Mouse (Mus musculus) MEL (cell line): Measurements from ENCODE around the gene Cpsf6. TPM values are rescaled to one million over a fixed set of nuclear protein-coding genes. Genes with fewer than 3 reads are reported as not detected.

ENCODE experiments used
- DNase-seq: peaks from one replicate; pipeline ENCODE4 v3.0.0; 2011; ENCODE audit warnings: low read depth, low spot score
- H3K27ac ChIP-seq: 2 replicates; pipeline ENCODE4 v1.5.1; 2012; ENCODE audit warnings: low read depth, mild to moderate bottlenecking, control low read depth, low read length, moderate library complexity; ENCODE audit not compliant: control insufficient read depth
- H3K27me3 ChIP-seq, 2 experiments: fragments of 150-350 bp in 1 of 2; sonication (generic) in 1 of 2; 2 replicates each; pipeline ENCODE4 v1.6.1; 2012; ENCODE audit warnings: low read length in 2 of 2, mild to moderate bottlenecking in 2 of 2, improper control_type of control experiment in 1 of 2, moderate library complexity in 1 of 2; ENCODE audit not compliant: insufficient read depth in 2 of 2, control insufficient read depth in 1 of 2
- H3K36me3 ChIP-seq, 2 experiments: 2 replicates each; pipeline ENCODE4 v1.6.1; 2012 to 2014; ENCODE audit warnings: low read length in 2 of 2, improper control_type of control experiment in 1 of 2, inconsistent platforms in 1 of 2, mild to moderate bottlenecking in 1 of 2; ENCODE audit not compliant: insufficient read depth in 2 of 2, control insufficient read depth in 1 of 2
- H3K4me1 ChIP-seq, 2 experiments: fragments of 150-350 bp in 1 of 2; sonication (generic) in 1 of 2; 2 replicates each; pipeline ENCODE4 v1.6.1; 2012; ENCODE audit warnings: low read length in 2 of 2, improper control_type of control experiment in 1 of 2, mild to moderate bottlenecking in 1 of 2; ENCODE audit not compliant: insufficient read depth in 2 of 2, control insufficient read depth in 1 of 2
- H3K4me3 ChIP-seq, 2 experiments: fragments of 150-350 bp in 1 of 2; sonication (generic) in 1 of 2; 2 replicates each; pipeline ENCODE4 v1.5.1; 2012; ENCODE audit warnings: low read depth in 2 of 2, low read length in 2 of 2, mild to moderate bottlenecking in 2 of 2, moderate library complexity in 2 of 2, control low read depth in 1 of 2, improper control_type of control experiment in 1 of 2; ENCODE audit not compliant: control insufficient read depth in 1 of 2, insufficient read depth in 1 of 2
- H3K79me2 ChIP-seq: 2 replicates; pipeline ENCODE4 v1.6.1; 2012; ENCODE audit warnings: mild to moderate bottlenecking, low read length, moderate library complexity; ENCODE audit not compliant: control insufficient read depth, poor library complexity, insufficient read depth
- H3K9ac ChIP-seq: 2 replicates; pipeline ENCODE4 v1.6.1; 2012; ENCODE audit warnings: low read depth, mild to moderate bottlenecking, control low read depth, low read length, moderate library complexity; ENCODE audit not compliant: control insufficient read depth, poor library complexity, severe bottlenecking
- H3K9me3 ChIP-seq: fragments of 150-350 bp; sonication (generic); replicated peaks from 2 replicates; pipeline ENCODE4 v1.6.1; 2012; ENCODE audit warnings: mild to moderate bottlenecking, low read length, improper control_type of control experiment, moderate library complexity; ENCODE audit not compliant: insufficient read depth
- BHLHE40 ChIP-seq: IDR thresholded peaks from 2 replicates; pipeline ENCODE4 v1.6.1; 2012; ENCODE audit warnings: low read depth, mild to moderate bottlenecking, inconsistent platforms, low read length, improper control_type of control experiment, borderline replicate concordance
- CHD1 ChIP-seq: IDR thresholded peaks from 2 replicates; pipeline ENCODE4 v1.6.1; 2012; ENCODE audit warnings: low read depth, mild to moderate bottlenecking, inconsistent platforms, low read length, improper control_type of control experiment
- CHD2 ChIP-seq: IDR thresholded peaks from 2 replicates; pipeline ENCODE4 v1.6.1; 2011; ENCODE audit warnings: low read length, improper control_type of control experiment
- CTCF ChIP-seq, 3 experiments: IDR thresholded peaks in 2 of 3; conservative IDR thresholded peaks in 1 of 3; 2 replicates each; pipeline ENCODE4 v1.5.1; 2011 to 2012; ENCODE audit warnings: low read length in 3 of 3, low read depth in 2 of 3, mild to moderate bottlenecking in 2 of 3, improper control_type of control experiment in 1 of 3, inconsistent platforms in 1 of 3, mixed read lengths in 1 of 3, moderate library complexity in 1 of 3; ENCODE audit not compliant: control insufficient read depth in 1 of 3, insufficient read depth in 1 of 3, poor library complexity in 1 of 3, severe bottlenecking in 1 of 3
- E2F4 ChIP-seq: IDR thresholded peaks from 2 replicates; pipeline ENCODE4 v1.6.1; 2011; ENCODE audit warnings: low read depth, low read length, improper control_type of control experiment, borderline replicate concordance
- EP300 ChIP-seq, 2 experiments: IDR thresholded peaks; 2 replicates each; pipeline ENCODE4 v1.6.1; 2011; ENCODE audit warnings: improper control_type of control experiment in 2 of 2, low read length in 2 of 2, low read depth in 1 of 2, mild to moderate bottlenecking in 1 of 2
- ETS1 ChIP-seq: IDR thresholded peaks from 2 replicates; pipeline ENCODE4 v1.6.1; 2012; ENCODE audit warnings: low read depth, mild to moderate bottlenecking, inconsistent platforms, low read length, improper control_type of control experiment, moderate library complexity
- GATA1 ChIP-seq: IDR thresholded peaks from 2 replicates; pipeline ENCODE4 v1.6.1; 2011; ENCODE audit warnings: low read depth, low read length, improper control_type of control experiment
- JUND ChIP-seq: IDR thresholded peaks from 2 replicates; pipeline ENCODE4 v1.6.1; 2011; ENCODE audit warnings: low read depth, mild to moderate bottlenecking, improper control_type of control experiment, low read length
- MAFK ChIP-seq: IDR thresholded peaks from 2 replicates; pipeline ENCODE4 v1.6.1; 2011; ENCODE audit warnings: low read depth, mild to moderate bottlenecking, low read length, improper control_type of control experiment, borderline replicate concordance
- MAX ChIP-seq: IDR thresholded peaks from 2 replicates; pipeline ENCODE4 v1.6.1; 2011; ENCODE audit warnings: low read length, improper control_type of control experiment
- MAZ ChIP-seq: IDR thresholded peaks from 2 replicates; pipeline ENCODE4 v1.6.1; 2012; ENCODE audit warnings: low read depth, mild to moderate bottlenecking, inconsistent platforms, low read length, improper control_type of control experiment
- MEF2A ChIP-seq: IDR thresholded peaks from 2 replicates; pipeline ENCODE4 v1.6.1; 2014; ENCODE audit warnings: low read depth, mild to moderate bottlenecking, inconsistent platforms, low read length, improper control_type of control experiment; ENCODE audit not compliant: poor library complexity, insufficient replicate concordance, severe bottlenecking; ENCODE audit errors: extremely low read depth
- MYB ChIP-seq: IDR thresholded peaks from 2 replicates; pipeline ENCODE4 v1.6.1; 2011; ENCODE audit warnings: mild to moderate bottlenecking, low read depth, low read length, improper control_type of control experiment
- MYC ChIP-seq: IDR thresholded peaks from 2 replicates; pipeline ENCODE4 v1.6.1; 2011; ENCODE audit warnings: low read depth, mild to moderate bottlenecking, low read length, improper control_type of control experiment, moderate library complexity
- NELFE ChIP-seq: IDR thresholded peaks from 2 replicates; pipeline ENCODE4 v1.6.1; 2011; ENCODE audit warnings: low read depth, low read length, improper control_type of control experiment
- NRF1 ChIP-seq: IDR thresholded peaks from 2 replicates; pipeline ENCODE4 v1.6.1; 2014; ENCODE audit warnings: low read depth, mild to moderate bottlenecking, inconsistent platforms, low read length, improper control_type of control experiment, moderate library complexity; ENCODE audit not compliant: poor library complexity, insufficient read depth, severe bottlenecking
- POLR2A ChIP-seq, 2 experiments: IDR thresholded peaks; 2 replicates each; pipeline ENCODE4 v1.6.1; 2011 to 2012; ENCODE audit warnings: low read length in 2 of 2, mild to moderate bottlenecking in 2 of 2, control low read depth in 1 of 2, improper control_type of control experiment in 1 of 2, low read depth in 1 of 2, moderate library complexity in 1 of 2; ENCODE audit not compliant: control insufficient read depth in 1 of 2, insufficient read depth in 1 of 2, poor library complexity in 1 of 2
- POLR2AphosphoS2 ChIP-seq: IDR thresholded peaks from 2 replicates; pipeline ENCODE4 v1.6.1; 2011; ENCODE audit warnings: low read length, improper control_type of control experiment
- SIN3A ChIP-seq: IDR thresholded peaks from 2 replicates; pipeline ENCODE4 v1.6.1; 2012; ENCODE audit warnings: low read length, improper control_type of control experiment, inconsistent platforms
- SMC3 ChIP-seq: IDR thresholded peaks from 2 replicates; pipeline ENCODE4 v1.6.1; 2011; ENCODE audit warnings: low read depth, low read length, improper control_type of control experiment
- TAL1 ChIP-seq: IDR thresholded peaks from 2 replicates; pipeline ENCODE4 v1.6.1; 2012; ENCODE audit warnings: mild to moderate bottlenecking, inconsistent platforms, low read length, moderate library complexity, mixed read lengths
- TBP ChIP-seq: IDR thresholded peaks from 2 replicates; pipeline ENCODE4 v1.8.0; 2011; ENCODE audit warnings: low read depth, low read length, improper control_type of control experiment
- TCF12 ChIP-seq: IDR thresholded peaks from 2 replicates; pipeline ENCODE4 v1.6.1; 2014; ENCODE audit warnings: low read depth, mild to moderate bottlenecking, inconsistent platforms, low read length, improper control_type of control experiment, moderate library complexity
- UBTF ChIP-seq: IDR thresholded peaks from 2 replicates; pipeline ENCODE4 v1.6.1; 2012; ENCODE audit warnings: low read depth, mild to moderate bottlenecking, inconsistent platforms, low read length, improper control_type of control experiment, moderate library complexity, borderline replicate concordance; ENCODE audit not compliant: insufficient read depth
- ZKSCAN1 ChIP-seq: IDR thresholded peaks from 2 replicates; pipeline ENCODE4 v1.6.1; 2012; ENCODE audit warnings: low read depth, mild to moderate bottlenecking, inconsistent platforms, low read length, improper control_type of control experiment, moderate library complexity
- ZMIZ1 ChIP-seq: IDR thresholded peaks from 2 replicates; pipeline ENCODE4 v1.6.1; 2012; ENCODE audit warnings: low read depth, mild to moderate bottlenecking, inconsistent platforms, low read length, improper control_type of control experiment, moderate library complexity
- ZNF384 ChIP-seq: IDR thresholded peaks from 2 replicates; pipeline ENCODE4 v1.6.1; 2012; ENCODE audit warnings: low read depth, mild to moderate bottlenecking, inconsistent platforms, low read length, improper control_type of control experiment
- polyA plus RNA-seq, 2 experiments: library from polyadenylated mRNA; stranded (reverse) in 1 of 2; unstranded in 1 of 2; fragments of >175 nt in 1 of 2; fragments of >200 nt in 1 of 2; gene quantifications; 2 replicates each; pipeline versions ENCODE4 v1.2.1 to v1.2.4; 2012; ENCODE audit warnings: low replicate concordance in 2 of 2, low read depth in 1 of 2; ENCODE audit not compliant: insufficient read length in 2 of 2, insufficient read depth in 1 of 2, missing spikeins in 1 of 2
- total RNA-seq: library from RNA; depleted of rRNA; stranded (reverse); fragments of 300-350 nt; gene quantifications from 2 replicates; pipeline ENCODE4 v1.2.3, GENCODE M21; 2012

The Cpsf6 gene
- total and polyA plus RNA-seq, 3 experiments: 85.7 to 88.2 TPM; not detected in 1

GRCm38 (mm10) chr10:117377431-117378290, 2.2 kb downstream of the Cpsf6 start:
- H3K27me3 ChIP-seq: no peaks in the 10 kb centered on the region

GRCm38 (mm10) chr10:117376580-117377189, 3.1 kb downstream of the Cpsf6 start:
- H3K4me1 ChIP-seq: peaks cover 4 to 6% of the 10 kb centered on the region in 2 experiments; a peak in 3 of 4 replicates
- peak overlapping the region; percentile 89 for H3K27ac ChIP-seq
- peak; percentile 94 for DNase-seq
- H3K9ac ChIP-seq: peak overlapping the region; percentile 98
- H3K79me2 ChIP-seq: peaks cover 42% of the 10 kb centered on the region
- no peaks in the 10 kb centered on the region for H3K27me3 ChIP-seq
- H3K36me3 ChIP-seq: peaks cover 2 to 25% of the 10 kb centered on the region in 2 experiments; a peak in 3 of 4 replicates
- peak overlapping the region; percentile 91 to 93 for H3K4me3 ChIP-seq
- no peaks in the 10 kb centered on the region for H3K9me3 ChIP-seq
- TF ChIP-seq CHD2 (0 out of 2 replicates have a peak, but pooled peaks have one; percentile 15), MAX (0 out of 2 replicates have a peak, but pooled peaks have one; percentile 40), MYC (no peak), GATA1 (no peak; the same call in 1 of the 2 replicates), MAZ (peak; percentile 70; the same call in 1 of the 2 replicates), TBP (no peak), BHLHE40 (peak; percentile 43; the same call in 1 of the 2 replicates), ETS1 (peak; percentile 68), E2F4 (no peak), ZMIZ1 (peak; percentile 82; the same call in 1 of the 2 replicates), NELFE (peak; percentile 90), UBTF (no peak), CTCF (IDR thresholded peaks at IDR 0.05 in 2 of 3, conservative IDR thresholded peaks at IDR 0.05 in 1 of 3; ENCODE audit: control insufficient read depth in 1 of 3, insufficient read depth in 1 of 3, low read depth in 2 of 3, low read length in 3 of 3, poor library complexity in 1 of 3, severe bottlenecking in 1 of 3) (no peak), NRF1 (peak; percentile 45; the same call in 1 of the 2 replicates), ZKSCAN1 (peak; percentile 61; the same call in 1 of the 2 replicates), TAL1 (no peak), TCF12 (peak; percentile 81), MAFK (no peak), POLR2A (IDR thresholded peaks at IDR 0.05; ENCODE audit: control insufficient read depth in 1 of 2, insufficient read depth in 1 of 2, low read depth in 1 of 2, low read length in 2 of 2, poor library complexity in 1 of 2) (peak; percentile 75 to 91), MEF2A (no peak), CHD1 (no peak), JUND (no peak), EP300 (IDR thresholded peaks at IDR 0.05; ENCODE audit: low read depth in 1 of 2, low read length in 2 of 2) (peak in 1 of 2 experiments; percentile 13; a peak in 2 of 4 replicates)

More at GRCm38 (mm10) chr10:117377431-117378290, 2.2 kb downstream of the Cpsf6 start:
- Histone ChIP-seq H3K4me3 (peak overlapping the region; percentile 52 to 93), H3K36me3 (peaks cover 0 to 21% of the 10 kb centered on the region in 2 experiments; a peak in 2 of 4 replicates), H3K4me1 (peaks cover 4 to 6% of the 10 kb centered on the region in 2 experiments; a peak in 3 of 4 replicates), H3K9me3 (no peaks in the 10 kb centered on the region), H3K9ac (peak overlapping the region; percentile 78), H3K79me2 (peaks cover 38% of the 10 kb centered on the region), H3K27ac (peak overlapping the region; percentile 78)
- DNase-seq: peak; percentile 76
- TF ChIP-seq ETS1 (peak; percentile 51; the same call in 1 of the 2 replicates), POLR2AphosphoS2 (no peak), SIN3A (0 out of 2 replicates have a peak, but pooled peaks have one; percentile 20), ZKSCAN1 (no peak), GATA1 (peak; percentile 84), TAL1 (no peak), MYB (no peak), E2F4 (no peak), SMC3 (no peak), EP300 (IDR thresholded peaks at IDR 0.05; ENCODE audit: low read depth in 1 of 2, low read length in 2 of 2) (peak; percentile 11 to 54; a peak in 2 of 4 replicates), ZNF384 (peak; percentile 24; the same call in 1 of the 2 replicates), MAFK (no peak)
